In genomic region chr13:49449318-49449749, GRCm38 (mm10) we compare ENCODE assay signal across 9 mouse cellular contexts. TPM values are rescaled to one million over a fixed set of nuclear protein-coding genes. Genes with fewer than 3 reads are reported as not detected.
DNase-seq lines count a peak whose midpoint lies in the region; ATAC-seq lines count a peak whose summit lies in the region.
"Had no signal": no experiment of that assay in that cellular context is flagged by ENCODE, and none has a peak within 500 bp of the region (broad histone marks: within the 10 kb centered on the region; RNA-seq: fewer than 3 reads in every experiment).

No protein-coding gene starts in this region.

- ATAC-seq in heart, embryonic 16.5 days (replicated peaks; ENCODE audit: extremely low read depth, insufficient read depth, low FRiP score): peak; percentile 80
- ATAC-seq in liver, embryonic 16.5 days (ENCODE audit: low read depth): peak; percentile 56; the same call in 1 of the 2 replicates
- peak; percentile 88 for ATAC-seq in neural tube, embryonic 15.5 days (ENCODE audit: low FRiP score)

- no peaks in the 10 kb centered on the region for H3K4me1 ChIP-seq in heart, embryonic 16.5 days (ENCODE audit: control insufficient read depth, insufficient read depth, low read length)
- H3K4me1 ChIP-seq in liver, embryonic 16.5 days (ENCODE audit: control insufficient read depth, low read depth, low read length): peaks cover 3% of the 10 kb centered on the region
- no peaks in the 10 kb centered on the region for H3K4me1 ChIP-seq in neural tube, embryonic 15.5 days

- H3K4me2 ChIP-seq in heart, embryonic 16.5 days (ENCODE audit: low read depth, low read length): no peak overlapping the region
- no peak overlapping the region for H3K4me2 ChIP-seq in liver, embryonic 16.5 days (ENCODE audit: low read depth, low read length)
- no peak overlapping the region for H3K4me2 ChIP-seq in neural tube, embryonic 15.5 days

- no peaks in the 10 kb centered on the region for H3K9me3 ChIP-seq in heart, embryonic 16.5 days (replicated peaks; ENCODE audit: control insufficient read depth, low read length)
- H3K9me3 ChIP-seq in liver, embryonic 16.5 days (replicated peaks; ENCODE audit: control insufficient read depth, low read length): no peaks in the 10 kb centered on the region
- H3K9me3 ChIP-seq in neural tube, embryonic 15.5 days (replicated peaks): no peaks in the 10 kb centered on the region

- DNase-seq in CD8-positive naive resting alpha-beta T cell, adult 2 months (ENCODE audit: low read depth in 2 of 2, low spot score in 2 of 2): peak; percentile 35 to 54
- peak; percentile 36 for DNase-seq in brain, embryonic 18.5 days (ENCODE audit: low read depth, low spot score)
- peak; percentile 63 for DNase-seq in fibroblast of lung, adult 2 months (ENCODE audit: low read depth)
- peak; percentile 84 to 85 for DNase-seq in kidney, postnatal 25 days
- peak; percentile 92 for DNase-seq in testis, postnatal 10 days (ENCODE audit: low spot score)

- H3K4me3 ChIP-seq in heart, embryonic 16.5 days (ENCODE audit: low read length): no peak overlapping the region
- no peak overlapping the region for H3K4me3 ChIP-seq in liver, embryonic 16.5 days (ENCODE audit: low read depth, low read length)
- no peak overlapping the region for H3K4me3 ChIP-seq in neural tube, embryonic 15.5 days (replicated peaks)

- no peak overlapping the region for H3K9ac ChIP-seq in heart, embryonic 16.5 days (ENCODE audit: low read length)
- no peak overlapping the region for H3K9ac ChIP-seq in liver, embryonic 16.5 days (ENCODE audit: low read depth, low read length)
- no peak overlapping the region for H3K9ac ChIP-seq in neural tube, embryonic 15.5 days (replicated peaks)

- no peaks in the 10 kb centered on the region for H3K27me3 ChIP-seq in heart, embryonic 16.5 days (ENCODE audit: control insufficient read depth, insufficient read depth, low read length)
- no peaks in the 10 kb centered on the region for H3K27me3 ChIP-seq in liver, embryonic 16.5 days (ENCODE audit: control insufficient read depth, insufficient read depth, low read depth, low read length)
- H3K27me3 ChIP-seq in neural tube, embryonic 15.5 days (replicated peaks): no peaks in the 10 kb centered on the region

- H3K36me3 ChIP-seq in heart, embryonic 16.5 days (ENCODE audit: control insufficient read depth, insufficient read depth): peaks cover 18% of the 10 kb centered on the region
- H3K36me3 ChIP-seq in liver, embryonic 16.5 days (ENCODE audit: control insufficient read depth, insufficient read depth): peaks cover 4% of the 10 kb centered on the region
- H3K36me3 ChIP-seq in neural tube, embryonic 15.5 days: peaks cover 42% of the 10 kb centered on the region

- WGBS in heart, embryonic 16.5 days: 34% methylated on average over 5 of the region's 5 CpGs
- 32% methylated on average over 5 of the region's 5 CpGs for WGBS in liver, embryonic 16.5 days (ENCODE audit: insufficient replicate concordance)
- 44% methylated on average over 5 of the region's 5 CpGs for WGBS in neural tube, embryonic 15.5 days

- no peak overlapping the region for H3K27ac ChIP-seq in heart, embryonic 16.5 days (ENCODE audit: low read length)
- no peak overlapping the region for H3K27ac ChIP-seq in liver, embryonic 16.5 days (ENCODE audit: low read length)
- H3K27ac ChIP-seq in neural tube, embryonic 15.5 days (replicated peaks): no peak overlapping the region
- H3K27ac ChIP-seq: macrophage had no signal

RNA-seq across cellular contexts. Expression of gene Ippk, which starts 28.3 kb away (rescaled TPM):
- 11.1 and 11.8 TPM in 2 replicates for polyA plus RNA-seq in heart, embryonic 16.5 days (2015; fragmentation: Nextera tagmentation; extraction: Ambion mirVana)
- polyA plus RNA-seq in liver, embryonic 16.5 days (2015; fragmentation: Nextera tagmentation; extraction: Ambion mirVana): 6.6 and 6.8 TPM in 2 replicates
- 13.1 and 13.6 TPM in 2 replicates for polyA plus RNA-seq in neural tube, embryonic 15.5 days (2015; fragmentation: Nextera tagmentation; extraction: Ambion mirVana)

RNA-seq across cellular contexts. Expression of gene Tes3-ps, which starts 43.8 kb away (rescaled TPM):
- 0.74 and 1.1 TPM in 2 replicates for polyA plus RNA-seq in heart, embryonic 16.5 days (2015; fragmentation: Nextera tagmentation; extraction: Ambion mirVana)
- polyA plus RNA-seq in liver, embryonic 16.5 days (2015; fragmentation: Nextera tagmentation; extraction: Ambion mirVana): 0.62 and 0.68 TPM in 2 replicates
- polyA plus RNA-seq in neural tube, embryonic 15.5 days (2015; fragmentation: Nextera tagmentation; extraction: Ambion mirVana): 0.58 and 0.72 TPM in 2 replicates

RNA-seq across cellular contexts. Expression of gene Ecm2, which starts 55.3 kb away (rescaled TPM):
- 5.0 and 5.8 TPM in 2 replicates for polyA plus RNA-seq in heart, embryonic 16.5 days (2015; fragmentation: Nextera tagmentation; extraction: Ambion mirVana)
- polyA plus RNA-seq in liver, embryonic 16.5 days (2015; fragmentation: Nextera tagmentation; extraction: Ambion mirVana): 0.36 and 0.38 TPM in 2 replicates
- 1.9 and 2.2 TPM in 2 replicates for polyA plus RNA-seq in neural tube, embryonic 15.5 days (2015; fragmentation: Nextera tagmentation; extraction: Ambion mirVana)
- polyA plus RNA-seq: macrophage had no signal

Comparison
In these comparisons a context has a peak if more than half of its experiments do, and no peak if none do; other contexts are left out.
1. DNase-seq: peak in every context shown above with its lines; median percentile 92 in testis, postnatal 10 days; 84 in kidney, postnatal 25 days; 63 in fibroblast of lung, adult 2 months; 44 in CD8-positive naive resting alpha-beta T cell, adult 2 months; 36 in brain, embryonic 18.5 days.